Mouse (Mus musculus): ENCODE data around the gene Gm11554.
"Not testable (repeated sequence)": the region's sequence is repeated elsewhere in the genome, so short reads cannot be mapped to it uniquely, and the experiment has no call there.

- not testable (repeated sequence) for TF ChIP-seq CTCF (IDR thresholded peaks at IDR 0.05; ENCODE audit: borderline replicate concordance, insufficient read depth, low read length); POLR2A (IDR thresholded peaks at IDR 0.05; ENCODE audit: low read depth, low read length)
These were observed 11.3 kb upstream of the Gm11554 start, which contains the start of gene Gm11564 for GRCm38 (mm10) chr11:99815566-99815965.
